Mouse (Mus musculus) embryonic fibroblast, embryonic 13.5 days (primary cell): ENCODE measurements at regions not wholly inside any gene's neighbourhood (a gene's known extent, or its start where the extent isn't known, plus 50 kb on each side); places are given as distances from the start of the nearest gene placed in this dataset.

ENCODE experiments used
- CTCF ChIP-seq: IDR thresholded peaks from 2 replicates; pipeline ENCODE4 v1.5.1; 2011; ENCODE audit warnings: mild to moderate bottlenecking, control low read depth, low read length, moderate library complexity, borderline replicate concordance; ENCODE audit not compliant: insufficient read depth
- POLR2A ChIP-seq: IDR thresholded peaks from 2 replicates; pipeline ENCODE4 v1.6.1; 2011; ENCODE audit warnings: low read depth, mild to moderate bottlenecking, control low read depth, low read length, moderate library complexity

- TF ChIP-seq CTCF, result no peak
- no peak for TF ChIP-seq POLR2A
Observed at GRCm38 (mm10) chr7:83394156-83394555, 190.6 kb upstream of the Tmc3 start.
